In genomic region chr2:168600750-168601490, GRCm38 (mm10) we compare ENCODE assay signal across 8 mouse cellular contexts. TPM values are rescaled to one million over a fixed set of nuclear protein-coding genes. Genes with fewer than 3 reads are reported as not detected.
A peak's percentile ranks its signal among the peaks of the same experiment; 100 is the strongest.
DNase-seq lines count a peak whose midpoint lies in the region; ATAC-seq and TF ChIP-seq lines count a peak whose summit lies in the region.

No protein-coding gene starts in this region.

- H3K9ac ChIP-seq in hindbrain, embryonic 13.5 days, result peak overlapping the region; percentile 75
- H3K9ac ChIP-seq in limb, embryonic 13.5 days, result peak overlapping the region; percentile 78

- H3K27ac ChIP-seq in hindbrain, embryonic 13.5 days, result peak overlapping the region; percentile 77
- H3K27ac ChIP-seq in limb, embryonic 13.5 days, result peak overlapping the region; percentile 93
- no peak overlapping the region for H3K27ac ChIP-seq in thymus, adult 2 months (ENCODE audit: control insufficient read depth, insufficient read depth, low read length)

- peak; percentile 78 for ATAC-seq in hindbrain, embryonic 13.5 days (ENCODE audit: low FRiP score)
- no peak; the same call in 1 of the 2 replicates for ATAC-seq in limb, embryonic 13.5 days (ENCODE audit: low FRiP score, low read depth)

- peak; percentile 7 to 17 for DNase-seq in B cell, adult 2 months
- peak; percentile 40 for DNase-seq in embryo, embryonic 9.5 days (ENCODE audit: extremely low spot score)
- DNase-seq in right cerebral cortex, adult 18-20 months, result peak; percentile 57
- no peak for DNase-seq in thymus, adult 2 months
- DNase-seq in adrenal gland, postnatal 36 days, result no peak

- peaks cover 77% of the 10 kb centered on the region for H3K27me3 ChIP-seq in E14TG2a.4 (ENCODE audit: insufficient read depth, low read length)
- H3K27me3 ChIP-seq in hindbrain, embryonic 13.5 days, result peaks cover 82% of the 10 kb centered on the region
- H3K27me3 ChIP-seq in limb, embryonic 13.5 days, result peaks cover 49% of the 10 kb centered on the region
- peaks cover 9% of the 10 kb centered on the region; the same call in 1 of the 2 replicates for H3K27me3 ChIP-seq in thymus, adult 2 months (ENCODE audit: control insufficient read depth, insufficient read depth, low read length)

- TF ChIP-seq POLR2A in thymus, adult 2 months (IDR thresholded peaks at IDR 0.05; ENCODE audit: control insufficient read depth, extremely low read depth, insufficient read depth, low read length, poor library complexity), result no peak

- TF ChIP-seq CTCF in E14TG2a.4 (conservative IDR thresholded peaks at IDR 0.05; ENCODE audit: low read length), result no peak
- TF ChIP-seq CTCF in thymus, adult 2 months (IDR thresholded peaks at IDR 0.05; ENCODE audit: borderline replicate concordance, control insufficient read depth, extremely low read depth, insufficient read depth, low read length, poor library complexity), result no peak

- H3K9me3 ChIP-seq in E14TG2a.4 (ENCODE audit: low read length), result no peaks in the 10 kb centered on the region
- H3K9me3 ChIP-seq in hindbrain, embryonic 13.5 days, result no peaks in the 10 kb centered on the region
- H3K9me3 ChIP-seq in limb, embryonic 13.5 days, result no peaks in the 10 kb centered on the region

- WGBS in hindbrain, embryonic 13.5 days, result 1% methylated on average over 32 of the region's 32 CpGs
- WGBS in limb, embryonic 13.5 days, result under 1% methylated on average over 32 of the region's 32 CpGs
- WGBS in thymus, adult 2 months, result 6% methylated on average over 32 of the region's 32 CpGs

- peaks cover 35% of the 10 kb centered on the region for H3K4me1 ChIP-seq in E14TG2a.4 (replicated peaks; ENCODE audit: low read depth, low read length)
- H3K4me1 ChIP-seq in hindbrain, embryonic 13.5 days (replicated peaks), result peaks cover 49% of the 10 kb centered on the region
- H3K4me1 ChIP-seq in limb, embryonic 13.5 days, result peaks cover 66% of the 10 kb centered on the region
- peaks cover 19% of the 10 kb centered on the region for H3K4me1 ChIP-seq in thymus, adult 2 months (replicated peaks; ENCODE audit: control insufficient read depth, insufficient read depth, low read length)

- H3K36me3 ChIP-seq in E14TG2a.4 (ENCODE audit: insufficient read depth, low read length), result no peaks in the 10 kb centered on the region
- H3K36me3 ChIP-seq in hindbrain, embryonic 13.5 days, result no peaks in the 10 kb centered on the region
- no peaks in the 10 kb centered on the region for H3K36me3 ChIP-seq in limb, embryonic 13.5 days
- H3K36me3 ChIP-seq in thymus, adult 2 months (ENCODE audit: control insufficient read depth, insufficient read depth, low read length), result no peaks in the 10 kb centered on the region

- H3K4me2 ChIP-seq in hindbrain, embryonic 13.5 days, result peak overlapping the region; percentile 86
- H3K4me2 ChIP-seq in limb, embryonic 13.5 days (replicated peaks), result peak overlapping the region; percentile 86

- peak overlapping the region; percentile 81 for H3K4me3 ChIP-seq in E14TG2a.4 (replicated peaks; ENCODE audit: low read length)
- H3K4me3 ChIP-seq in hindbrain, embryonic 13.5 days, result peak overlapping the region; percentile 54
- peak overlapping the region; percentile 64 for H3K4me3 ChIP-seq in limb, embryonic 13.5 days
- no peak overlapping the region; the same call in 1 of the 2 replicates for H3K4me3 ChIP-seq in thymus, adult 2 months (ENCODE audit: control insufficient read depth, insufficient read depth, low read length)

RNA-seq across cellular contexts. Expression of gene Nfatc2, which starts 0.5 kb away (rescaled TPM):
- 1.7 and 1.8 TPM in 2 replicates for polyA plus RNA-seq in hindbrain, embryonic 13.5 days (2015; fragmentation: Nextera tagmentation; extraction: Ambion mirVana)
- polyA plus RNA-seq in limb, embryonic 13.5 days (2015; fragmentation: Nextera tagmentation; extraction: Ambion mirVana), result 6.3 and 7.3 TPM in 2 replicates
- polyA plus RNA-seq in thymus, adult 2 months (2012; rRNA removed), result 13.3 and 17.4 TPM in 2 replicates
- total RNA-seq in adrenal gland, postnatal 36 days (2021), result 1 to 10 TPM; 2.6 to 3.0 TPM

Comparison
In these comparisons a context has a peak if more than half of its experiments do, and no peak if none do; other contexts are left out.
1. DNase-seq: peak in B cell, adult 2 months (2 of 2), embryo, embryonic 9.5 days (single experiment) and right cerebral cortex, adult 18-20 months (single experiment); none in thymus, adult 2 months (single experiment) and adrenal gland, postnatal 36 days (0 of 2).